Comparison of ENCODE assay signal across 25 mouse cellular contexts in the genomic region with DNA sequence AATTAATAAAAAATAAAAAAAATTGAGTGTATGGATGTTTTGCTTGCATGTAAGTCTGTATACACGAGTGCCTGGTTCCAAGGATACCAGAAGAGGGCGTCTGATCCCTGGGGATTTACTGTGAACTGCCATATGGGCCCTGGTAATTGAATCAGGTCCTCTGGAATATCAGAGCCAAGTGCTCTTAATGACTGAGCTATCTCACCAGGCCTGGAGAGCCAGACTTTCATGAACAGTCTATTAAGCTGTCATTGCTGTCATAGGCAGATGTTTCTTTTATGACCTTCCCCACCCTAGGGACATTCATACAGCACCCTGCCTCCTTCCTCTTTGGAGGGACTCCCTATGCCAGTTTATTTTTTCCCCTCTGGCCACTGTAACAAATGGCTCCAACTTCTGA. TPM values are rescaled to one million over a fixed set of nuclear protein-coding genes. Genes with fewer than 3 reads are reported as not detected.
DNase-seq lines count a peak whose midpoint lies in the region; ATAC-seq and TF ChIP-seq lines count a peak whose summit lies in the region.
"Had no signal": no experiment of that assay in that cellular context is flagged by ENCODE, and none has a peak within 500 bp of the region (broad histone marks: within the 10 kb centered on the region; RNA-seq: fewer than 3 reads in every experiment).

No protein-coding gene starts in this region.

- peak; percentile 9 to 13 for DNase-seq in cerebellum, postnatal 10 days
- no peak for DNase-seq in cerebellum, adult 11 months
- DNase-seq in kidney, postnatal 10 days: peak; percentile 55
- no peak for DNase-seq in kidney, adult 8-10 months
- DNase-seq in left cerebral cortex, adult 2 months (ENCODE audit: extremely low spot score in 1 of 2, low spot score in 2 of 2): no peak
- no peak for DNase-seq in spleen, postnatal 36 days (ENCODE audit: low spot score in 2 of 2)
- DNase-seq: adrenal gland, postnatal 10 days; cerebellum, adult 2 months; forebrain, postnatal 0 days; heart, adult 11 months; heart, postnatal 4 days; right cerebral cortex, postnatal 25 days; thymus, postnatal 25 days had no signal

- H3K27me3 ChIP-seq in E14TG2a.4 (ENCODE audit: insufficient read depth, low read length): no peaks in the 10 kb centered on the region
- no peaks in the 10 kb centered on the region for H3K27me3 ChIP-seq in intestine, embryonic 16.5 days (replicated peaks; ENCODE audit: control insufficient read depth, insufficient read depth, low read length)
- H3K27me3 ChIP-seq: limb, embryonic 15.5 days; neural tube, embryonic 12.5 days had no signal

- ATAC-seq in intestine, embryonic 16.5 days: peak; percentile 16; the same call in 1 of the 2 replicates
- ATAC-seq: CD4-positive, CD25-positive, alpha-beta regulatory T cell, adult 4 months; forebrain, postnatal 0 days had no signal

- no peak overlapping the region for H3K27ac ChIP-seq in intestine, embryonic 16.5 days (ENCODE audit: low read length)
- no peak overlapping the region for H3K27ac ChIP-seq in left cerebral cortex, adult 2 months
- H3K27ac ChIP-seq: limb, embryonic 15.5 days; midbrain, embryonic 10.5 days; neural tube, embryonic 12.5 days had no signal

- peaks cover 20% of the 10 kb centered on the region for H3K4me1 ChIP-seq in E14TG2a.4 (replicated peaks; ENCODE audit: low read depth, low read length)
- peaks cover 8% of the 10 kb centered on the region; the same call in 1 of the 2 replicates for H3K4me1 ChIP-seq in intestine, embryonic 16.5 days (ENCODE audit: control insufficient read depth, insufficient read depth, low read length)
- H3K4me1 ChIP-seq: limb, embryonic 15.5 days; midbrain, embryonic 10.5 days; neural tube, embryonic 12.5 days had no signal

- TF ChIP-seq CTCF in E14TG2a.4 (conservative IDR thresholded peaks at IDR 0.05; ENCODE audit: low read length): peak; percentile 21
- no peak for TF ChIP-seq CTCF in left cerebral cortex, adult 2 months (IDR thresholded peaks at IDR 0.05)

- peaks cover 7% of the 10 kb centered on the region for H3K9me3 ChIP-seq in E14TG2a.4 (ENCODE audit: low read length)
- H3K9me3 ChIP-seq in intestine, embryonic 16.5 days (ENCODE audit: control insufficient read depth, low read length): no peaks in the 10 kb centered on the region
- H3K9me3 ChIP-seq: limb, embryonic 15.5 days; midbrain, embryonic 10.5 days; neural tube, embryonic 12.5 days had no signal

- no peak overlapping the region for H3K9ac ChIP-seq in intestine, embryonic 16.5 days (ENCODE audit: low read depth, low read length)
- H3K9ac ChIP-seq: forebrain, postnatal 0 days; limb, embryonic 15.5 days; neural tube, embryonic 12.5 days had no signal

- WGBS in intestine, embryonic 16.5 days: 34% methylated on average over 2 of the region's 2 CpGs

- H3K4me2 ChIP-seq in intestine, embryonic 16.5 days (ENCODE audit: low read depth, low read length): no peak overlapping the region
- H3K4me2 ChIP-seq: limb, embryonic 15.5 days; neural tube, embryonic 12.5 days had no signal

- no peaks in the 10 kb centered on the region for H3K36me3 ChIP-seq in E14TG2a.4 (ENCODE audit: insufficient read depth, low read length)
- H3K36me3 ChIP-seq in intestine, embryonic 16.5 days (ENCODE audit: control insufficient read depth, insufficient read depth, low read length): no peaks in the 10 kb centered on the region
- H3K36me3 ChIP-seq: limb, embryonic 15.5 days; midbrain, embryonic 10.5 days; neural tube, embryonic 12.5 days had no signal

- intact Hi-C loops in left cerebral cortex, adult 2 months (cut with DNase I): no loop called here

- H3K4me3 ChIP-seq in E14TG2a.4 (replicated peaks; ENCODE audit: low read length): no peak overlapping the region
- H3K4me3 ChIP-seq in intestine, embryonic 16.5 days (ENCODE audit: low read length): no peak overlapping the region
- no peak overlapping the region for H3K4me3 ChIP-seq in left cerebral cortex, adult 2 months
- H3K4me3 ChIP-seq: erythroblast, embryonic 14.5 days; limb, embryonic 15.5 days; midbrain, embryonic 10.5 days; neural tube, embryonic 12.5 days had no signal

RNA-seq across cellular contexts. Expression of a gene that starts 26.8 kb away (rescaled TPM):
- 39.1 and 41.3 TPM in 2 replicates for polyA plus RNA-seq in intestine, embryonic 16.5 days (2015; fragmentation: Nextera tagmentation; extraction: Ambion mirVana)
- total RNA-seq in left cerebral cortex, adult 2 months (2021): 1 to 10 TPM; 3.2 to 4.2 TPM
- total RNA-seq: monocyte, adult 5-6 weeks had no signal
- polyA plus RNA-seq: erythroblast, embryonic 14.5 days had no signal

RNA-seq across cellular contexts. Expression of a gene that starts 53.9 kb away (rescaled TPM):
- polyA plus RNA-seq in intestine, embryonic 16.5 days (2015; fragmentation: Nextera tagmentation; extraction: Ambion mirVana): not detected in 2 replicates
- total RNA-seq in left cerebral cortex, adult 2 months (2021): under 1 TPM in 1 of 2 experiments, not detected in 1; 0.18 TPM
- total RNA-seq: common myeloid progenitor, adult 5-6 weeks; forebrain, postnatal 0 days; left cerebral cortex, postnatal 10 days; monocyte, adult 5-6 weeks had no signal
- polyA plus RNA-seq: CD4-positive, CD25-positive, alpha-beta regulatory T cell, adult 4 months; cerebellum, adult 2 months; embryonic facial prominence, embryonic 11.5 days; erythroblast, embryonic 14.5 days; forebrain, postnatal 0 days; heart, embryonic 14.5 days; limb, embryonic 15.5 days; midbrain, embryonic 10.5 days; neural tube, embryonic 12.5 days had no signal

RNA-seq across cellular contexts. Expression of a gene that starts 55.0 kb away (rescaled TPM):
- 48.8 and 58.1 TPM in 2 replicates for polyA plus RNA-seq in intestine, embryonic 16.5 days (2015; fragmentation: Nextera tagmentation; extraction: Ambion mirVana)
- 10 to 100 TPM; 33.2 to 40.5 TPM for total RNA-seq in left cerebral cortex, adult 2 months (2021)

Comparison
In these comparisons a context has a peak if more than half of its experiments do, and no peak if none do; other contexts are left out.
1. DNase-seq: peak in cerebellum, postnatal 10 days (2 of 2) and kidney, postnatal 10 days (single experiment); none in cerebellum, adult 11 months (single experiment), kidney, adult 8-10 months (0 of 2), left cerebral cortex, adult 2 months (0 of 2) and spleen, postnatal 36 days (0 of 2).